Mouse (Mus musculus) heart, postnatal 4 days (tissue): Measurements from ENCODE around the gene Nfix. TPM values are rescaled to one million over a fixed set of nuclear protein-coding genes. Genes with fewer than 3 reads are reported as not detected.

Experiments
- DNase-seq: peaks from one replicate; pipeline ENCODE4 v3.0.0; 2021
- total RNA-seq, 2 experiments: library from RNA; stranded (reverse); gene quantifications; 2 replicates each; pipeline ENCODE4 v1.2.3; 2021

Nfix gene
- total RNA-seq, 2 experiments from 2014 or later = 189 to 211 TPM

DNA sequence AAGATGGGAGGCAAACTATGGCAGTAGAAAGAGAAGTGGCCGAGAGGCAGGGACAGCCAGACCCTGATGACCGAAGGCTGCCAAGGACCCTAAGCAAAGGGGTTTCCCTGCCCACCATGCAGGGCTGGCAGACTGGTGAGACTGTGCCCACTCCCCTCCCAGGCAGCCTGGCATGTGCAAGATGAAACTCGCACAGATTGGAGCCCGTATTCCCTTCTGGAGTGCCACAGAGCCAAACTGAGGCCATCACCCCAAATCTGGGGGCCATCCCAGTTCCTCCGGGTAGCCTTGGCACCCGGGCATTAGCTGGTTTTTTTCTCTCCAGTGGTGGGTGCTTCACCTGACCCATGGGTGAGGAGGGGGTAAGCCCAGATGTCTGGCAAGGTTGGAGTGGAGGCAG, 2.2 kb downstream of the Nfix start:
- no peak for DNase-seq

DNA sequence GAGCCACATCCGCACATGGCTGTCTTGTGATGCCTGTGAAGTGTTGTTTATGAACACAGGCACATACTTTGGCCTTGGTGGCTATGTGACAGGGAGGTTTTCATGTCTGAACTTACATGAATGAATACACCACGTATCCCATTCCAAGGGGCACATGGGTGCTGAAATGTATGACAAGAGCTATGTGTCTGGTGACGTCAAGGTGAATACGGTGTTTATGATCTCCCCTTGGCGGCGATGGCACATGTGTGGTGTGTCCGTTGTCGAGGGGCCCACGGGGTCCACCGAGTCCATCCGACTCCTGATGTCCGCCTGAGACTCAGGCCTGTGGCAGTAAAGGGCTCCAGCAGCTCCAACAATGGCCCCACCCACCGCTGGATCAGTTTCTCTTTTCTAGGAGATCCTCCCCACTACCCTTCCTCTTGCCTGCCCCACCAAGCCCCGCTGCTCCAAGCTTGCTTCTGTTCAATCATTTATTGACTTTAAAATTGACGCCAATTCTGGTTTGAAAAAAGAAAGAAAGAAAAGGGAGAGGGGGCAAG, 2.8 kb downstream of the Nfix start:
- no peak for DNase-seq

- DNase-seq = peak; percentile 44
Measured at GRCm38 (mm10) chr8:84794486-84794885, 5.7 kb downstream of the Nfix start.

- DNase-seq = peak; percentile 67
Measured at GRCm38 (mm10) chr8:84793791-84794485, 6.2 kb downstream of the Nfix start.

- DNase-seq = no peak
Measured at GRCm38 (mm10) chr8:84793134-84793533, 7.0 kb downstream of the Nfix start.

GRCm38 (mm10) chr8:84792429-84792947, 7.7 kb downstream of the Nfix start:
- DNase-seq = no peak

GRCm38 (mm10) chr8:84790537-84790936, 9.6 kb downstream of the Nfix start:
- DNase-seq = no peak

GRCm38 (mm10) chr8:84789855-84790486, 10.2 kb downstream of the Nfix start:
- peak; percentile 37 for DNase-seq

GRCm38 (mm10) chr8:84789345-84789744, 10.8 kb downstream of the Nfix start:
- DNase-seq = no peak

- peak; percentile 81 for DNase-seq
Measured at GRCm38 (mm10) chr8:84788896-84789295, 11.2 kb downstream of the Nfix start.

GRCm38 (mm10) chr8:84787523-84788302, 12.4 kb downstream of the Nfix start:
- no peak for DNase-seq

DNA sequence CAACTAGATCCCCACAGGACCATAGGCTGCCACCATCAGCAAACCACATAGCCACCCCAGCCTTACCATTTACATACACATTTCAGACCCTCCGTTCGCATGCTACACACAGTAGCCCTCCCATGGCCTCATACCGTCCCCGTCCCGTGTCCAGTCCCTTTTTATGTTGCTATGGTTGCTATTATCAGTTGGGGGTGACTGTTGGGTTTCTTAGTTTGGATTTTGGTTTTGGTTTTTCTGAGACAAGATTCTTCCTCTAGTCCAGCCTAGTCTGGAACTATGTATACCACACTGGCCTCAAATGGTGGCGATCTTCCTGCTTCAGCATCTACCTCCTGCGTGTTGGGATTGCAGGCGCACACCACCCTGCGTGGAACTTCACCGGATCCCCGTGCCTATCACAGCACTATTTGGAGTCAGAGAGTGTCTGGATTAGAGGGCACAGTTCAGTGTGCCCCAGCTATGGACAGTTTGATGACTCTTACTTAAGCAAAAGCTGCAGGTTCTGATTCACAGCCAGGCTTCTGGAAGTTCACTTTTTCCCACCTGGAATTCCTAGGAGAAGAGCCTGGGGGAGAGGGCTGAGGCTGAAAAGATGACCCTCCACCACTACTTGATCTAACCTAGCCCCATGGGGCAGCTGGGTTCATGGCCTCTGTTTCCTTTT, 13.2 kb downstream of the Nfix start:
- DNase-seq = no peak

GRCm38 (mm10) chr8:84785756-84786677, 14.1 kb downstream of the Nfix start:
- peak; percentile 83 for DNase-seq

DNA sequence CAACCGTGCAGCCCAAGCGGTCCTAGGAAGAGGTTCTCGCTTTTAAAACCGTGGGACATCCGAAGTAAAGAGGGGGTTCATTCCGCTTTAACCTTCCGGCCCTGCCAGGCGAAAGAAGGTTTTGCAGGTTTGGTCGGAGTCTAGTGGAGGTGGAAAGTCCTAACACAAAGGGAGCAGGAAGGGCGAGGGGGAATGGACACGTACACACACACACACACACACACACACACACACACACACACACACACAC, 14.7 kb downstream of the Nfix start:
- no peak for DNase-seq

DNA sequence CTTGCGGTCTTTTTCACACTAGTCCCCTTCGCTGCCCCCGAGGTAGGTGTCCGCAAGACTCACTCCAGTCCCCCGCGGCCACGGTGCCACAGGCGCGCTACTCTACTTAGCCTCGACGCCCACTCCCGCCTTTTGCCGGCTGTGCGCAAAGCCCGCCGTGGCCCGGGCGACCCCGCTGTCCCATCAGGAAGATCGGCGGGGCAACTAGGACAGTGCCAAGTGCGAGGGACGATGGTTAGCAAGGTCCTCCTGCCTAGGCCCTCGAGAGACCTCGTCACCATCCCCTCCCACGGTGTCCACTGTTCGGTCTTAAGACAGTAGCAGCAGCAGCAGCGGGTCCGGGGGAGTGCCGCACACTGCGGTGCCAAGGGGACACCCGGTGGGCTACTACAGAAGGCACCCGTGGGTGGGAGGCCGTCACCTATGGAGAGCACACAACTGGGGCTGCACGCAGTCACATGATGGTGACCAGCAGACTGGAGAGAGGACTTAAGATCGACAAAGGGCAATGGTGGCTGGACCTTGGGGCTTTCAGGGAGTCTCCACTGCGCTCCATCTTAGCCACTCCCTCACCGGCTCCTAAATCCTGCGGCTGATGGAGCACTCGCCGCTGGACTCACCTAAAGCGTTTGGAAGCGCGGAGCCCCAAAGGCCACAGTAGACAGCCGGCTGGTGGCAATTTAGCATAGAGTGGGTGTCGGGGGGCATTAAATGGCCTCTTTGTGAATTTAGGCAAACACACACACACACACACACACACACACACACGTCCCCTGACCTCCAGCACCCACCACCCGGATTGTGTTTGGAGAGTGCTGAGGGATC, 15.3 kb downstream of the Nfix start:
- no peak for DNase-seq

DNA sequence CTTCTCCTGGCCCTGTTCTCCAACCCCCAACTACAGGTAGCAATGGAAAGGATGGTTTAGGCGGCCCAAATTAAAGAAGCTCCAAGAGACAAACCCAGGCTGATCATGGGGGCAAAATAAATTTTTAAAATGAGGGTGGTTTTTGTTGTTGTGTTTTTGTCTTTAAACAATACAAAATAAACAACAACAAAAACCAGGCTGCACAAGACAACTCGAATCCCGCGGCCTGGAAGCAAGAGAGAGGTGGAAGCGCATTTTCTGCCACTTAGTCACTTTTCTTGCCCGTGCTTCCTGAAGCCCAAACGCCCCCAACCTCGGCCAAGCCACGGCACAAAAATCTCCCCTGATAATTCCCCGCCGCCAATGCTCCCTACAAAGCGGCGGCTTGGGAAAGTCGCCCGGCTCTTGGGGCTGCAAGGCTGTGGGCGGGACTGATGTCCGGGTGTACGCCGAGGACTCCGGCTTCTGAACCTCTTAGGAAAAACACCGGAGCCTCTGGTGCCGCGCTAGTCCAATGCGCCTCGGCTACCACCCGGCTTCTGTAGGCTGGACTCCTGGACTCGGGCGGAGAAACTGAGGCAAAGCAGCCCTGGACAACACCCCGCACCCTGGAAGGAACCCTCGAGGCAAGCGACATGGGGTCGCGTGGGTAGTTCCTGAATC, 16.1 kb downstream of the Nfix start:
- DNase-seq = peak; percentile 64

DNA sequence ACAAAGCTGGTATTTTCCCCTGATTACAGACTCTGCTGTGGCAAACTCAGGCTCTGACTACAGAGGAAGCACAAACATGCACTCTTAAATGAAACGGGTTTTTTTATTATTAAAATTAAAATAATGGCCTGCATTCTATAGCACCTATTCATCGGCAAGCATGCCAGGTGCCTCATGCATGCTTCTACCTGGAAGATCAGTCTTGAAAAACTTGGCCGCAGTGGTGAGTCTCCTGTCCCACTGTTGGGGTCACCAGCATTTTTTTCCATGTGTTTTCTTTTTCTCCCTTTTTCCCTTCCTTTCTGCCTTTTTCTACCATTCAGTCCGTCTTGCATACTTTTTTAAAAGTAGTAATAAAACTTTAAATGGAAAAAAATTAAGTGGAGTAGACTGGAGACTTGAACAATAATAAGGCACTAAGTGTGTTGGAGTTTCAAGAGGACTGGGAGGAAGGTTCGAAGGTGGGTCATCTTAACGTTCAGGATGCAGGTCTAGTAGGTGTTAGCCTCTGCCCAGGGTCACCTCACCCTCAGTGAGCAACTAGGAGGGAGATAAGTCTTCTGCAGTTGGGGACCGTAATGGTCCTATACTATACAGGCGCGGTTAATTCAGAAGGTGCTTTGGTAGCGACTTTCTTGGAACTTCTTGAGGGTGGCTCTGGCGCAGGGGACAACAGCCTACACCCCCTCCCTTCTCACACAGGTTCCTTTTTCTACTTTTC, 16.8 kb downstream of the Nfix start:
- no peak for DNase-seq

- DNase-seq = no peak
Measured at GRCm38 (mm10) chr8:84782680-84783079, 17.5 kb downstream of the Nfix start.
